Mouse (Mus musculus) CH12.LX (cell line): ENCODE measurements at regions not wholly inside any gene's neighbourhood (a gene's known extent, or its start where the extent isn't known, plus 50 kb on each side); places are given as distances from the start of the nearest gene placed in this dataset.

Experiments used
- DNase-seq: peaks from one replicate; pipeline ENCODE4 v3.0.0-alpha.2; 2013; ENCODE audit errors: extremely low read depth
- H3K27ac ChIP-seq: 2 replicates; pipeline ENCODE4 v1.5.1; 2012; ENCODE audit warnings: low read depth, mild to moderate bottlenecking, control low read depth, moderate library complexity; ENCODE audit not compliant: insufficient read depth
- H3K27me3 ChIP-seq: replicated peaks from 2 replicates; pipeline ENCODE3; 2012; ENCODE audit warnings: inconsistent platforms
- H3K36me3 ChIP-seq, 2 experiments: replicated peaks in 1 of 2; 2 replicates each; pipeline versions ENCODE3 to v1.6.1; 2012; ENCODE audit warnings: inconsistent platforms in 1 of 2, low read length in 1 of 2, mild to moderate bottlenecking in 1 of 2, mixed read lengths in 1 of 2, moderate library complexity in 1 of 2; ENCODE audit not compliant: control insufficient read depth in 1 of 2, insufficient read depth in 1 of 2
- H3K4me1 ChIP-seq, 2 experiments: 2 replicates each; pipeline ENCODE4 v1.6.1; 2012; ENCODE audit warnings: inconsistent platforms in 1 of 2, moderate library complexity in 1 of 2; ENCODE audit not compliant: insufficient read depth in 2 of 2, control insufficient read depth in 1 of 2
- H3K4me2 ChIP-seq: 2 replicates; pipeline ENCODE4 v1.6.1; 2012; ENCODE audit warnings: low read depth, mild to moderate bottlenecking, control low read depth; ENCODE audit not compliant: poor library complexity, insufficient read depth, severe bottlenecking
- H3K4me3 ChIP-seq, 3 experiments: fragments of 150-350 bp in 1 of 3; sonication (generic) in 1 of 3; replicated peaks in 1 of 3; 2 replicates each; pipeline versions ENCODE3 to v1.5.1; 2011 to 2012; ENCODE audit warnings: low read depth in 2 of 3, low read length in 2 of 3, mild to moderate bottlenecking in 2 of 3, moderate library complexity in 2 of 3, control low read depth in 1 of 3, improper control_type of control experiment in 1 of 3, inconsistent platforms in 1 of 3, mixed read lengths in 1 of 3; ENCODE audit not compliant: poor library complexity in 1 of 3
- H3K79me2 ChIP-seq: replicated peaks from 2 replicates; pipeline ENCODE4 v1.6.1; 2012; ENCODE audit warnings: mild to moderate bottlenecking, moderate library complexity; ENCODE audit not compliant: control insufficient read depth, poor library complexity, insufficient read depth, severe bottlenecking; ENCODE audit errors: extremely low read depth
- H3K9ac ChIP-seq: 2 replicates; pipeline ENCODE4 v1.6.1; 2012; ENCODE audit warnings: low read depth, mild to moderate bottlenecking, control low read depth, moderate library complexity; ENCODE audit not compliant: insufficient read depth
- H3K9me3 ChIP-seq: replicated peaks from 2 replicates; pipeline ENCODE3; 2012; ENCODE audit warnings: low read length, inconsistent platforms, mixed read lengths
- BHLHE40 ChIP-seq: IDR thresholded peaks from 2 replicates; pipeline ENCODE4 v1.6.1; 2011; ENCODE audit warnings: mild to moderate bottlenecking, low read depth, low read length, improper control_type of control experiment
- CHD1 ChIP-seq: IDR thresholded peaks from 2 replicates; pipeline ENCODE4 v1.6.1; 2012; ENCODE audit warnings: low read depth, low read length, improper control_type of control experiment, inconsistent platforms
- HCFC1 ChIP-seq: IDR thresholded peaks from 2 replicates; pipeline ENCODE4 v1.6.1; 2012; ENCODE audit warnings: low read depth, mild to moderate bottlenecking, inconsistent platforms, low read length, improper control_type of control experiment
- JUND ChIP-seq: conservative IDR thresholded peaks from 2 replicates; pipeline ENCODE4 v1.6.1; 2011; ENCODE audit warnings: low read depth, low read length, improper control_type of control experiment
- KAT2A ChIP-seq: IDR thresholded peaks from 2 replicates; pipeline ENCODE4 v1.6.1; 2012; ENCODE audit warnings: low read length, improper control_type of control experiment, inconsistent platforms; ENCODE audit not compliant: insufficient replicate concordance
- MAX ChIP-seq: IDR thresholded peaks from 2 replicates; pipeline ENCODE4 v1.6.1; 2011; ENCODE audit warnings: low read length, improper control_type of control experiment
- MAZ ChIP-seq: IDR thresholded peaks from 2 replicates; pipeline ENCODE4 v1.6.1; 2012; ENCODE audit warnings: low read depth, mild to moderate bottlenecking, inconsistent platforms, low read length, improper control_type of control experiment, moderate library complexity
- MEF2A ChIP-seq: IDR thresholded peaks from 2 replicates; pipeline ENCODE4 v1.6.1; 2014; ENCODE audit warnings: low read depth, mild to moderate bottlenecking, inconsistent platforms, low read length, improper control_type of control experiment, borderline replicate concordance
- NELFE ChIP-seq: IDR thresholded peaks from 2 replicates; pipeline ENCODE4 v1.6.1; 2011; ENCODE audit warnings: low read depth, low read length, improper control_type of control experiment
- NRF1 ChIP-seq: IDR thresholded peaks from 2 replicates; pipeline ENCODE4 v1.6.1; 2014; ENCODE audit warnings: low read depth, mild to moderate bottlenecking, inconsistent platforms, low read length, improper control_type of control experiment, moderate library complexity
- POLR2A ChIP-seq: IDR thresholded peaks from 2 replicates; pipeline ENCODE4 v1.6.1; 2011; ENCODE audit warnings: low read depth, mild to moderate bottlenecking, improper control_type of control experiment, low read length
- USF1 ChIP-seq: IDR thresholded peaks from 2 replicates; pipeline ENCODE4 v1.6.1; 2014; ENCODE audit warnings: low read depth, mild to moderate bottlenecking, inconsistent platforms, low read length, improper control_type of control experiment
- USF2 ChIP-seq: conservative IDR thresholded peaks from 2 replicates; pipeline ENCODE4 v1.6.1; 2011; ENCODE audit warnings: low read depth, low read length, improper control_type of control experiment
- ZC3H11A ChIP-seq: IDR thresholded peaks from 2 replicates; pipeline ENCODE4 v1.6.1; 2012; ENCODE audit warnings: low read depth, mild to moderate bottlenecking, inconsistent platforms, low read length, improper control_type of control experiment
- dilution Hi-C: fragments of 300-500 bp; cut with MboI; formaldehyde crosslinking; loops from 2 replicates; pipeline ENCODE4 v1.14.3; 2020; ENCODE audit warnings: low sequenced_read_pairs; ENCODE audit not compliant: extremely low pct_unique_long_range_greater_than_20kb, extremely low pct_ligation_motif_present
- in situ Hi-C: fragments of 300-500 bp; cut with MboI; formaldehyde crosslinking; loops from 3 replicates; pipeline ENCODE4 v1.14.3; 2019; ENCODE audit warnings: low sequenced_read_pairs, low pct_ligation_motif_present, low pct_unique_long_range_greater_than_20kb, mixed read lengths

DNA sequence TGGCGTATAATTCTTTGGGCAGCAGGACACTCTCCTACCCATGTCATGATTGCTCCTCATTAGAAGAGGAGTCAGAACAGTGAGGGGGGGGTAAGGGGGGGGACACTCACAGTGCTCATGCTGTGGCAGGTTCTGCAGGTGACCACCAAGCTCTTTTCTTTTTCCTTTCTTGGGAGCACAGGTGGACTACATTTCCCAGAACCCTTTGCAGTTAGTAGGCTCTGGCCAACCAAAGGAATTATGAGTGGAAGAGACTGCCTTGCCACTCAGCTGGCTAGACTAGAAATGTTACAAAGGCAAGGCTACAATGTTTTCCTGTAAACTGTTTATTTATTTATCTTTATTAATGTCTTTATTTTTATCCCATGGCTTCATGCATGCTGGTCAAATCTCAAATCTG lies 53.6 kb upstream of the Ifnlr1 start:
- Histone ChIP-seq H3K4me1 (0 out of 4 replicates have a peak, but pooled peaks cover 0 to 4% of the 10 kb centered on the region in 2 experiments), H3K9me3 (no peaks in the 10 kb centered on the region), H3K36me3 (no peaks in the 10 kb centered on the region), H3K4me3 (no peak overlapping the region), H3K27me3 (peaks cover 21% of the 10 kb centered on the region), H3K79me2 (no peaks in the 10 kb centered on the region), H3K27ac (no peak overlapping the region), H3K4me2 (no peak overlapping the region), H3K9ac (no peak overlapping the region)
- TF ChIP-seq JUND = no peak
- TF ChIP-seq USF2 = no peak
- TF ChIP-seq BHLHE40 = no peak
- no peak for TF ChIP-seq KAT2A
- TF ChIP-seq HCFC1 = peak; percentile 49
- no peak for TF ChIP-seq CHD1
- TF ChIP-seq MEF2A = no peak
- dilution Hi-C loops = no loop called here
- in situ Hi-C loops = no loop called here
- no peak for DNase-seq

GRCm38 (mm10) chr4:135629793-135630569 lies 56.1 kb upstream of the Ifnlr1 start:
- dilution Hi-C loops = no loop called here

DNA sequence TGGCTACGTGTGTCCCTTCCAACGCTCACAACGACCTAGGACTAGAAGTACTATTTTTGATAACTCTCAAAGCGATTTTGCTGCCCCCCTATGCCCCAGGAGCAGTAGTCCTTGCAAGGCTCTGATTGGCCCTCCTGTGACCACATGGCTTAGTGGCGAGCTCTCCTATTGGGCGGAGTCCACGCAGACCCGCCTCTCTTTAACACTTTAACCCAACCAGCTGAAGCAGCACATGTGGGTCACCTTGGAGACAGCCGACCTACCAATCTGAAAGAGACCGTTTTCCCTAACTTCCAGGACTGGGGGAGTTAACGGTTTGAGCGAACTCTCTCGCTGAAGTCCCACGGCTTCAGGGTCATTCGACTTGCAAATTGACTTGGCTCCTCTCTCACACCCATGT lies 53.0 kb upstream of the Grhl3 start:
- Histone ChIP-seq H3K79me2 (no peaks in the 10 kb centered on the region), H3K4me2 (no peak overlapping the region), H3K27me3 (peaks cover 31% of the 10 kb centered on the region), H3K36me3 (no peaks in the 10 kb centered on the region), H3K4me3 (no peak overlapping the region), H3K27ac (no peak overlapping the region), H3K4me1 (peaks cover 18 to 40% of the 10 kb centered on the region in 2 experiments), H3K9me3 (peaks cover 7% of the 10 kb centered on the region), H3K9ac (no peak overlapping the region)
- in situ Hi-C loops (no loop called here), dilution Hi-C loops (no loop called here)
- TF ChIP-seq USF1 = peak; percentile 8; the same call in 1 of the 2 replicates
- peak; percentile 44; the same call in 1 of the 2 replicates for TF ChIP-seq MAX
- no peak for TF ChIP-seq NRF1
- DNase-seq = no peak

More at GRCm38 (mm10) chr4:135629793-135630569, 56.1 kb upstream of the Ifnlr1 start:
- no peaks in the 10 kb centered on the region for H3K79me2 ChIP-seq
- DNase-seq = no peak
- no peak overlapping the region for H3K27ac ChIP-seq
- H3K27me3 ChIP-seq = peaks cover 22% of the 10 kb centered on the region
- H3K4me3 ChIP-seq = no peak overlapping the region
- H3K4me1 ChIP-seq = peaks cover 10 to 20% of the 10 kb centered on the region in 2 experiments
- TF ChIP-seq NELFE = no peak
- TF ChIP-seq MAZ = no peak
- no peak for TF ChIP-seq ZC3H11A
- TF ChIP-seq POLR2A = no peak
- TF ChIP-seq, all 38 proteins: peak for 0
- no peak overlapping the region for H3K4me2 ChIP-seq
- peaks cover 7% of the 10 kb centered on the region for H3K9me3 ChIP-seq
- H3K9ac ChIP-seq = no peak overlapping the region
- in situ Hi-C loops = no loop called here
- no peaks in the 10 kb centered on the region for H3K36me3 ChIP-seq
